Mouse (Mus musculus) urinary bladder, postnatal 4 days (tissue): ENCODE results near the gene Lingo3.
"Not testable (repeated sequence)": the region's sequence is repeated elsewhere in the genome, so short reads cannot be mapped to it uniquely, and the experiment has no call there.

Experiments used
- DNase-seq, 2 experiments: peaks; one replicate each; pipeline ENCODE4 v3.0.0; 2021 to 2022; ENCODE audit warnings: low spot score in 2 of 2

The Lingo3 gene

DNA sequence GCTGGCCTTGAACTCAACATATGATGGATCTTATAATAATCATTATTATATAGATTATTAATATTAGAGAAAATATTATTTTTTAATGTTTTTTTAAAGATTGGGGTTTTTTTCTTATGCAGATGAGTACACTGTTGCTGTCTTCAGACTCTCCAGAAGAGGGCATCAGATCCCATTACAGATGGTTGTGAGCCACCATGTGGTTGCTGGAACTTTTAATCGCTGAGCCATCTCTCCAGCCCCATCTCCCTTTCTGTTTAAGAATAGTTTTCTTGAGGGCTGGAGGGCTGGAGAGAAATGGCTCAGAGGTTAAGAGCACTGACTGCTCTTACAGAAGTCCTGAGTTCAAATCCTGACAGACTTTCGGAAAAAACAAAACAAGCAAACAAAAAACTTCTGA, 21.8 kb downstream of the Lingo3 start:
- no peak for DNase-seq

DNA sequence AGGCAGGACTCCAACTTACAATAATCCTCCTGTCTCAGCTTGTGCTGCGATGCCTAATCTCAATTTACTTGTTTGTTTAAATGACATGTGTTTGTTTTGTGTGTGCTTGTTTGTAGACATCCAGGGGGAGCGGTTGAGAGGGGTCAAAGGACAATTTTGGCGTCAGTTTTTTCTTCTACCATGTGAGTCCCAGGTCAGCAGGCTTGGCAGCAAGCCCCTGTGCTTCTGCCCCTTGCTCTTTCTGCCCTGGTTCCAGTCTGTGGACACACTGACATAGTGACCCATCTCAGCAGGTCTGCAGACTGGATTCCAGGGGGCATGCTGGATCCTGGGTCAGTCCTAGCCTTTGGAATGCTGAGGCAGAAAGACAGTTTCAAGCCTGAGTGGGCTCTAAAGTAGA, 24.4 kb downstream of the Lingo3 start:
- no peak for DNase-seq

DNA sequence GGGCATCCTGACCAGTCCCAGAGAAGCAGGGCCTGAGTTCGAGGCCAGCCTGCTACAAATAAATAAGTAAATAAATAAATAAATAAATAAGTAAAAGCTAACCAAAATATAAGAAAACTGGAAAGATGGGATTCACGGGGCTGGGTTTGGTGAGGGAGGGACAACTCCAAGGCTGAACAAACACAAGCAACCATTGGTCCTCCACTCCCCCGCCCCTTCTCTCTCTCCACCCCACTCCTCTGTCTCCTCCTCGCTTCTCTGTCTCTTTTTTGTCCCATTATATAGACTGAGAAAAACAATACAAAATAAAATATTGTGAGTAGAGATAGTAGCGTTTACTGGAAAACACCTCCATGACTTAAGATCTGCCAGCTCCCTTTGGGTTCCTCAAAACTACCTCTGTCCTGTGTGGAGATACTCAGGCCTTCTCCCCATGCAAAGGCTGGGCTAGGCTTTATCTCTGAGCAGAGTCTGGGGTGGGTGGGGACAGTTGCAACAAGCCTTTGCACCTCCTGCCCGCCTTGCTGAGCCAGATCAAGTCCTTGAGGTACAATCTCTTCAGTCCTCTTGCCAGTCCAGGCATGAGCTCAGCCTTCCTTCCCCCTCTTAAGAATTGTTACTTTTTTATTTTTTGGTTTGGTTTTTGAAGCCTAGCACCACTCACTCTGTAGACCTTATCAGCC, 25.1 kb downstream of the Lingo3 start:
- no peak for DNase-seq

DNA sequence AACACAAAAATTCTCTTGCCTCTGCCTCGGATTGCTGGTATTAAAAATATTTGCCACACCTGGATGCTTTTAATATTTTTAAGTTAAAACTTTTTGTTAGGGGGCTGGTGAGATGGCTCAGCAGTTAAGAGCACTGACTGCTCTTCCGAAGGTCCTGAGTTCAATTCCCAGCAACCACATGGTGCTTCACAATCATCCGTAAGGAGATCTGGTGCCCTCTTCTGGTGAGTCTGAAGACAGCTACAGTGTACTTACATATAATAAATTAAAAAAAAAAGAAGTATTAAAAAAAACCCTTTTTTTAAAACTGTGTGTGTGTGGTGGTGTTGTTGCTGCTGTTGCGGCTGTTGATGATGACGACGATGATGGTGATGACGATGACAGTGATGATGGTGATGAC, 25.9 kb downstream of the Lingo3 start:
- not testable (repeated sequence) for DNase-seq

DNA sequence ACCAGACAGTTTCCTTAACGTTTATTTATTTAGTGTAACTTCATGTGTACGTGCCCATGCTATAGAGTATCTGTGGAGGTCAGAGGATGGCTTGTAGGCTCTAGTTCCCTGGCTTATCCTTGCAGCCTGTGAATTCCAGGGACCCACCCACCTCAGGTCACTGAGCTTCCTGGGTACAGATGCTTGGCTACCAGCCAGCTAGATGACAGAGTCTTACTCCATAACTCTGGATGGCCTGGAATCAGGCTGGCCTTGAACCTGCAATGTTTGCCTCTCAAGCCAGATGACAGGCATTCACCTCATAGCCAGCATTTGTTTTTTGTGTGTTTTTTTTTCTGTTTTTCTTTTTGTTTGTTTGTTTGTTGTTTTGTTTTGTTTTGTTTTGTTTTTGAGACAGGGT, 26.7 kb downstream of the Lingo3 start:
- DNase-seq, result no peak

DNA sequence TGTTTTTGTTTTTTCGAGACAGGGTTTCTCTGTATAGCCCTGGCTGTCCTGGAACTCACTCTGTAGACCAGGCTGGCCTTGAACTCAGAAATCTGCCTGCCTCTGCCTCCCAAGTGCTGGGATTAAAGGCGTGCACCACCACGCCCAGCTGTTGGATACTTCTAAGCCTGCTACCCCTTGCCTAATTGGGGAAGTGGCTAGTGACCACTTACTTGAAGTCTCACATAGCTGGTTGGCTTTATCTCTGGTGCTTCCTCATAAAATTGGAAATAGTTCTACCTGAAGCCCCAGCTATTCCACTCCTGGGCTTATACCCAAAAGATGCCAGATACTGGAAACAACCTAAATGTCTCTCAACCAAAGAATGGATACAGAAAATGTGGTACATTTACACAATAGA, 27.5 kb downstream of the Lingo3 start:
- DNase-seq, result not testable (repeated sequence)

DNA sequence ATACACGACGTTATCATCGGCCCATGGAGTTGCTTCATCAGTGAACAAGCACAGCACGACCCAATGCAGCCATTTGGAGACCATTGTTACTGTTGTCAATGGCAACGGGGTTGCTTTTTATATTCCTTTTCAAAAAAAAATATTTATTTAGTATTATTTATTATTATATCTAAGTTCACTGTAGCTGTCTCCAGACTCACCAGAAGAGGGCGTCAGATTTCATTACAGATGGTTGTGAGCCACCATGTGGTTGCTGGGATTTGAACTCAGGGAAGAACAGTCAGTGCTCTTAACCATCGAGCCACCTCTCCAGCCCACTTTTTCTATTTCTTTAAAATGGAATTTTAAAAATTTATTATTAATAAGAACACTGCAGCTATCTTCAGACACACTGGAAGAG, 29.0 kb downstream of the Lingo3 start:
- DNase-seq, result no peak

DNA sequence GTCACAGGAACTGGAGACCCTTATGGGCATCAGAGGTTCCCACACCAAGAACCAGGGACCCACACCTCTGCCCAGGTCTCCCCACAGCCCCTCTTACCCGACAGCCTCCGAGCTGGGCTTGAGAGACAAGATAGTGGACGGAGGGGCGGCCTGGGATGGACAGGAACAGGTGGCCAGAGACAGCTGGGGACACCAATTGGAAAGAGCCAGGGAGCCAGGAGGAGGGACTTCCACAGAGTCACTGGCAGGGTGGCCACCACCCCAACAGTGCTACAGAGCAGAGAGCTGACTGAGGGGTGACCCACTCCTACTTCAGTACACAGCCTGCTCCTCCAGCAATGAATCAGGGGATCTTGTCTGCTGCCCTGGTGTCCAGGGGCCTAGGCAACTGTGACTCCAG, 30.5 kb downstream of the Lingo3 start, which contains the start of gene Jsrp1:
Jsrp1 (minus strand) TSS at position 133 of the 400 bp plus-strand sequence.
- DNase-seq, result no peak

DNA sequence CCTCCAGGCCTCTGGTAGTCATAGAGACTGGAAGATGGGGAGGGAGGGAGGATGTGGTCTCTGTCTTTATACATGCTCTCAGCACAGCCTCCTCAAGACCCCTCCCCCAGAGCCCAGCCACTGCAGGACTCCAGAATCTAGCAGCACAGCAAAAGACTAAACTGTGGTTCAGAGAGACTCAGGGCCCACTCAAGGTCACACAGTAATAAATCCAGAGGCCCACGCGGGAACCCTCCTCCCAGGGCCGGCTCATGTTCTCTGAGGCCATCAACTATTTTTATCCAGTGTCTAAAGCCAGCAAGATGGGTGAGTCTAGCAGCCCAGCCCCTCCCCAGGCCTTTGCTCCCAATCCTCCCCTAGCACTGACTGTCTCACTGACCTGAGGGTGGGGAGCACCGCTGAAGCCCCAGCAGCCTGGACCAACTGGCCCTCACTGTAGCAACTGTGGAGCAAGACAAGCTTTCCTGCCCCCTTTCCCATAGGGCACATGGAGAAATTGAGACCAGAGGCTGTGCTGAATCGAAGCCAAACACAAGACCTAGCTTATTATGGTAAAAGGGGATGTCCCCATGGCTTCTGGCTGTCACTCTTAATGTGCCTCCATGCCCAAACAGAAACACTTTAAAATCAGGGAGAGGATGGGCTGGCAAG, 31.3 kb downstream of the Lingo3 start:
- DNase-seq, result no peak

DNA sequence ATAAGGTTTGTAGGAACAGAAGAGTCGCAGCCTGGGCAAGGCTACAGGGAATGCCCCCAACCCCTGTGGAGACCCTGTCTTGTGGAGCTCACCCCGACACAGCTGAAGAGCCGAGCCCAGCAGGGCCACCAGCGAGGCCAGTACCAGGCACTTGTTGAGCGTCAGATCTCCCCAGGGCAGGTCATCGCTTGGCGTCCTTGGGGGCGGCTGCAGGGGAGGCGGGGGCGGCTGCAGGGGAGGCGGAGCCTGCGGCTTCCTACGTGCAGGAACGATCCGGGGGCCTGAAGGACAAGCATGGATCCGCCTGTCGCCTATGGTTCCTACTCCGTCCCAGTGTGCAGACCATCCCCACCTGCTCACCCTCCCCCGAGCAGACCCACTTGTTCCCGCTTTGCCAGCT, 33.8 kb downstream of the Lingo3 start:
- DNase-seq, result no peak

DNA sequence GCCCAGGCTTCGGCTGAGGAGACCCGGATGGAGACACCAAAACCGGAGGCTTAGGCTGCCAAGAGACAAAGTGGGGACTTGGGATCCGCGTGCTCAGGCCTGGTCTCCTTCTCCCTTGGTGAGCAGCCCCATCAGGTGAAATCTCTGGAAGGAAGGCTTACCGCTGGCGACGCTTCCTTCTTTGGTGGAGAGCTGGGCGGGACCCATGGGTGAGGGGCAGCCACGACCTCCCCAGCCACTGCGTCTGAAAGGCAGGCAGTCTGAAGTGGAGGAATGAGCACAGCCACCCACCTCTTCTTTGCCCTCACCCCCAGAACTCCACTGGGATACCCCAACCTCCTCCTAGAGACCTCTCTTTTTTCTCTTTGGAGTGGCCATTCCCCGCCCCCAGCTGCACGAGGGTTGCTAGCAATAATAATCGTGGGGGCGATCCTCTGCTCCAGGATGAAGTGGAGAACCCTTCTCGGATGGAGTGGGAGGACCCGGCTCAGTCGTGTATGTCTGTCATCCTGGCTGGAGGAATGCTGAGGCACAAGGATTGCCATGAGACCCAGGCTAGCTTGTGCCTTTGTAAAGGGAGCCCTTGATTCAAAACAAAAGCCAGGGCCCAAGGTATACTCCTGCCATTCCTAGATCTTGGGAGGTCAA, 34.7 kb downstream of the Lingo3 start:
- DNase-seq, result no peak

DNA sequence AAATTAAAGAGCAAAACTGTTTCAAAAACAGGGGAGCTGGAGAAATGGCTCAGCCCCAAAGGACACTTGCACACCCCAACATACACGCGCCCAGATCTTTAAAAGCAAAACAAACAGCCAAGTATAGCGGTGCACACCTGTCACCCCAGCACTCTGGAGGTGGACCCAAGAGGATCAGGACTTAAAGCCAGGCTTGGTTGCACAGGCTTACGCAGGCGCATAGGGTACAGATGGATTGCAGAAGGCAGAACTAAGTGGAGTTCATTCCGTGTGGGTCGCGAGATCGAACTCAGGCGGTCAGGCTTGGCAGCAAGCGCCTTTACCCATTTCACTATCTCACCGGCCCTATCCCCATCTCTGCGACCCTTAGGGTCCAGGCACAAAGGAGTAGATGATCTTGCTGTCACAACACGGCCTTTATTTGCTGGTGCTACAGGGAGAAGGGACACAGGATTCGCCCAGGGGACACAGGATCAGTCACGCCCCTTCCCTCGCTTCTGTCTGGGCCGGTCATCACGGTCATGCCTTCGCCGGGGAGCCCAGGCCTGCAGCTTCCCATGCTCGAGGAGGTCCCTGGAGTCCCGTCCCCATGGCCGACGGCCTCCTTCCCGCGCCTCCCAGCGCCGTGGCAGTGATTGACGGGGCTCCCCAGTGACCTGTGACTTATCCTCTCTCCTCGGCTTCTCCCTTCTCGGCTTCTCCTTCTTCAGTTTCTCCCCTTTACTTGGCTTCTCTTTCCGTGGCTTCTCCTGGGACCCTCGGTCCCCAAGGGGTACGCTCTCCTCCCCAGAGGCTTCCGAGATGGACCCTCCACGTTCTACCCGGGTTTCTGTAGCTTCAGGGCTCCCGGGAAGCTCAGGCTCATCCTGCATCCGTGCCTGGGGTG, 35.5 kb downstream of the Lingo3 start:
- DNase-seq, result no peak

DNA sequence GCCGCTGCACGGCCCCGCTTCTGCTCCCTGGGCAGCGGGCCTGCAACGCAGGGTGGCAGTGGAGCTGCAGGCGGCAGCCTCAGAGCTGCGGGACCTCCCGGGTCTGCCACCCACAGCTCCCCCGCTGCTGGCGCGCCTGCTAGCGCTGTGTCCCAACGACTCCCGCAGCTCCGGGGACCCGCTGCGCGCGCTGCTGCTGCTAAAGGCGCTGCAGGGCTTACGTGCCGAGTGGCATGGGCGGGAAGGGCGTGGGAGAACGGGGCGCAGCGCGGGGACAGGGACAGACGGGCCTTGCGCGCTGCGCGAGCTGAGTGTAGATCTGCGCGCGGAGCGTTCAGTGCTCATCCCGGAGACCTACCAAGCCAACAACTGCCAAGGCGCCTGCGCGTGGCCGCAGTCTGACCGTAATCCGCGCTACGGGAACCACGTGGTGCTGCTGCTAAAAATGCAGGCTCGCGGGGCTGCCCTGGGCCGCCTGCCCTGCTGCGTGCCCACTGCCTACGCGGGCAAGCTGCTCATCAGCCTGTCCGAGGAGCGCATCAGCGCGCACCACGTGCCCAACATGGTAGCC, 36.7 kb downstream of the Lingo3 start:
- peak in 1 of 2 experiments; percentile 69 for DNase-seq

DNA sequence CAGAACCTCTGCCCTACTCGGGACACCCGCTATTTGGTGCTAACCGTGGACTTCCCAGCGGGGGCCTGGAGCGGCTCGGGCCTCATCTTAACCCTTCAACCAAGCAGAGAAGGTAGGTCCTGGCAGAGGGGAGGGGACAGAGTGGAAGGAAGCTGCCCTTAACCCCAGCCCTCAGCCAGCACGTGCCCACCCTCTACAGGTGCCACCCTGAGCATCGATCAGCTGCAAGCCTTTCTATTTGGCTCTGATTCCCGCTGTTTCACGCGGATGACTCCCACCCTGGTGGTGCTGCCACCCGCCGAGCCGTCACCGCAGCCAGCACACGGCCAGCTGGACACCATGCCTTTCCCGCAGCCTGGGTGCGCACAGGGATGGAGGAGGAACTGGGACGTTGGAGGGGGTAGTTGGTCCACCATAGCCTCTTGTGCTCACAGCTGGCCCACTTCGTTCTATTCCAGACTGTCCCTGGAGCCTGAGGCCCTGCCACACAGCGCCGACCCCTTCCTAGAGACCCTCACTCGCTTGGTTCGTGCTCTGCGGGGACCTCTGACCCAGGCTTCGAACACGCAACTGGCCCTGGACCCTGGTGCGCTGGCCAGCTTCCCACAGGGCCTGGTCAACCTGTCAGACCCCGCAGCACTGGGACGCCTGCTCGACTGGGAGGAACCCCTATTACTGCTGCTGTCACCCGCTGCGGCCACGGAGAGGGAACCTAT, 37.3 kb downstream of the Lingo3 start:
- DNase-seq, result no peak

DNA sequence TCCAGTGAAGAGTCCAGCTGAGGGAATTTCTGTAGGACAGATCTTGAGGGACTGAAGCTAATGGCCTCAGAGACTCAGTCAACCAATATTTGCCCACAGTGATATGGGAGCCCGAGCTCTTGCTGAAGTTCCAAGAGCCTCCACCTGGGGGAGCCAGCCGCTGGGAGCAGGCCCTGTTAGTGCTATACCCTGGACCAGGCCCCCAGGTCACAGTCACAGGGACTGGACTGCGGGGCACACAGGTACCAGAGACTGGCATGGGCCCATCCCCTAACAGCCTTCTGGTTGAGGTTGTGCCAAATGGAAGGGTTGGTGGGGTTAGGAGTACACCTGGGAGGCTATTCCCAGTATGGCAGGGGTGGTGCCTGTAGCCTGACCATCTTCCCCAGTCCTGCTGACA, 37.9 kb downstream of the Lingo3 start:
- peak; percentile 72 to 84 for DNase-seq

DNA sequence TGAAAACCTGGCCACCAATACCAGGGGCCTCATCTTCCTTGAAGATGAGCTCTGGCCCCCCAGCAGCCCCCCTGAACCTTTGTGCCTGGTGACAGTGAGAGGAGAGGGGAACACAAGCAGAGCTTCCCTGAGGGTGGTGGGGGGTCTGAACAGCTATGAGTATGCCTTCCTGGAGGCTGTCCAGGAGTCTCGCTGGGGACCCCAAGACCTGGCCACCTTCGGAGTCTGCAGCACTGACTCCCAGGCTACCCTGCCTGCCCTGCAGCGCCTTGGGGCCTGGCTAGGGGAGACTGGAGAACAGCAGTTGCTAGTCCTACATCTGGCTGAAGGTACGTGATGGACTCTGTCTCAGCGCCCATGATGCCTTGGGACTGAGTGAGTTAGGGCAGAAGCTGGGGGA, 38.5 kb downstream of the Lingo3 start:
- no peak for DNase-seq

DNA sequence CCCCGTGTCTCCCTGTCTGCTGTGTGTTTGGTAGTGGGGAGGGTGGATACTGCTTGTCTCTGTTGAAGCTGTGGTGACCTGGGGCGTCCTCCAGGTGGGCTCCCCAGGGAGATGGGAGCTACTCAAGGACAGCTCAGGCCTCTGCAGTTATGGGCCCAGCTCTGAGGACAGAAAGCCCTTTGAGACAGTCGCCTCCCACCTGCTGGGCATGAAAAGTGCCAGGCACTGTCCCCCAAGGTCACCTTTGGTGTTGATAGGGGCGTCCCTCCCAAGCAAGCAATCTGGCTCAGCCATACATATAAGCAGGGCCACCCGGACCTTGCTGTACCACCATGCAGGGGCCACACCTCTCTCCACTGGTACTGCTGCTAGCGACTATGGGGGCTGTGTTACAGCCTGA, 38.9 kb downstream of the Lingo3 start, which contains the start of gene Amh:
Amh (plus strand) TSS at position 328 of the 400 bp plus-strand sequence.
- DNase-seq, result peak in 1 of 2 experiments; percentile 45

DNA sequence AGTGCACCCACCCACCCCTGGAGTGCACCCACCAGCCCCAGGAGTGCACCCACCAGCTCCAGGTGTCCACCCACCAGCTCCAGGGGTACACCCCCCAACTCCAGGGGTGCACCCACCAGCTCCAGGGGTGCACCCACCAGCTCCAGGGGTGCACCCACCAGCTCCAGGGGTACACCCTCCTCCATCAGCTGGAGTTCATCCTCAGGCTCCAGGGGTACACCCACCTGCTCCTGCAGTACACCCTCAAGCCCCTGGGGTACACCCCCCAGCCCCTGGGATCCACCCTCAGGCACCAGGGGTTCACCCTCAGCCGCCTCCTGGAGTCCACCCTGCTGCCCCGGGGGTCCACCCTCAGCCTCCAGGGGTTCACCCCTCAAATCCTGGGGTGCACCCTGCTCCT, 39.5 kb downstream of the Lingo3 start:
- DNase-seq, result no peak

DNA sequence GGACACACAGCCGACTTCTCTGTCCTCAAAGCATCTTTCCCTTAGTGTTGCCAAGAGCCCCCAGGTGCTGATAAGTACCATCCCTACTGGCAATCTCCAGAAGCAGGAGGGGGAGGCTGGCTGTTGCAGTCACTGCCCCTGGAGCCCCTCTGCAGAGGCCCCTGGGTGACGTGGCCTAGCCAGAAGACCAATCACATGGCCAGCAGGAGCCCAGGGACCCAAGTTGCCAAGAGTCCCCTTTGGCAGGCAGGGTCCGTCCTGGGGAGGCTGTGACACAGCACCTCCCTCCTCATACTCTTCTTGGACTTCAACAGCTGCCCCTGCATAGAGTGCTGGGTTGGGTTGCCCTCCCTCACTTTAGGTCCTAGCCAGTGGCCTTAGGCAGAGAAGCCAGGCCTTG, 40.8 kb downstream of the Lingo3 start:
- DNase-seq, result no peak

DNA sequence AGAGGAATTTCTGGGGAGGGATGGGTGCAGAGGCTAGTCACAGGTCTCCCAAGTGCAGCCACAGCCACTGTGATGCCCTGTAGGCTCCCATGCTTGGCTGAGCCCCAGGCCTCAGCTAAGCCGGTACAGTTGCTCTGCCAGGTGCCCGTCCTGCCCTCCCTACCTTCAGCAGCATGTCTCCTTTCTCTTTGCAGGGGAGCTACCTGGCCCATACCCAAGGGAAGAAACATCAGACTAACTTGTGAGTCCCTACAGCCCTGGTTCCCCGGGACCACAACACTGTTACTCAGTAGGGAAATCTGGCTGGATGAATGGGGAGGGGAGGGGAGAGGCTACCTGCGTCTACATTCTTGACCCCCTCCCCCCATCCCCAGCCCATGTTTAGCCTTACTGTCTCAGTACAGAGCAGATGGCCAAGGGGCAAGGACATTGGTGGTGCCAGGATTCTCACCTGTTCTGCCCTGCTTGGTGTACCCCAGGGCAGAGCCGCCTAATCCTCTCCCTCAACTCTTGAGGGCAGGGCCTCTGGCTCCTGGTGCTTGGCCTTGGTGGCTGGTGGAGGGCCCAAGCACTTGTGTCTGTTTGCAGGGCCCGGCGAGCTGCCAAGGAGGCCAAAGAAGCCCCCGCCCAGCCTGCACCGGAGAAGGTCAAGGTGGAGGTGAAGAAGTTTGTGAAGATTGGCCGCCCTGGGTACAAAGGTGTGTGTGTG, 41.5 kb downstream of the Lingo3 start:
- DNase-seq, result no peak
